Mouse (Mus musculus): ENCODE results near the gene Csrnp2.
"Not testable (repeated sequence)": the region's sequence is repeated elsewhere in the genome, so short reads cannot be mapped to it uniquely, and the experiment has no call there.

The Csrnp2 gene

GRCm38 (mm10) chr15:100495102-100495501, at the start of gene Csrnp2:
TSS of gene Csrnp2 (minus strand) at chr15:100495488.
- DNase-seq (ENCODE audit: inconsistent ontology term), result peak; percentile 94

- DNase-seq (ENCODE audit: inconsistent ontology term), result not testable (repeated sequence)
These were observed 48.4 kb upstream of the Csrnp2 start for GRCm38 (mm10) chr15:100543651-100544030.

GRCm38 (mm10) chr15:100542876-100543650, 47.8 kb upstream of the Csrnp2 start:
- DNase-seq (ENCODE audit: inconsistent ontology term), result not testable (repeated sequence)

DNA sequence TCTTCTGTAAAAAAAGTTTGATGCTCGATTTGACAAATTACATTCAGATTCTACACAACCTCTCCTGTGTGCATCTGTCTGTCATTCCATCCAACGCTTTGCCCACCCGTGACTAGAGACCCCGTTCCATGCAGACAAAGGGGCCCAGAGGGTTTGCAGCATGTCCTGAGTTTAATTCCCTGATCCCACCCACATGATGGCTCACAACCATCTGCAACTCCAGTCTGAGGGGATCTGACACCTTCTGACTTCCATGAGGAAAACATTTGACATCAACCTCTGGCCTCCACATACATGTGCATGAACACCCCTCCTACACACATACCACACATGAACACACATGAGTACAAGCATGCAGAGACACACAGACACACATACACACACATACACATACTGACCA, 46.1 kb upstream of the Csrnp2 start:
- DNase-seq (ENCODE audit: inconsistent ontology term), result no peak

DNA sequence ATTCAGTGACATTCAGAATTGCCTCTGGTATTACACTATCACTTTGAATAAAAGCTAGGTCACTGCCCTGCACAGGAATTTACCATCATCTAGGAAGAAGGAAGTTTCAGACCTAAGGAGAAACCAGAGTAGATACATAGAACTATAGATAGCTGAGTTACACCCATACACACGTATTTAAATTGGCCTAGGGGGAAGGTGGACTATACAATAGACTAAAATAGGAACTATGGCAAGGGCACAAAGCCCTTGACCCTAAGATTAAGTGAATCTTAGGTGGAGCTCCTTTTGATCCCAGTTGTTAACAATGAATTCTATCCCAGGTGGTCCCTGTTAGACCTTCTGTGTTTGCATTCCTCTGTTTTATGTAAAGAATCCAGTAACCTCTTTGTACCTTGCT, 45.7 kb upstream of the Csrnp2 start:
- DNase-seq (ENCODE audit: inconsistent ontology term), result not testable (repeated sequence)

- DNase-seq (ENCODE audit: inconsistent ontology term), result no peak
These were observed 44.1 kb upstream of the Csrnp2 start for GRCm38 (mm10) chr15:100539411-100539810.

- DNase-seq (ENCODE audit: inconsistent ontology term), result peak; percentile 14
These were observed 42.6 kb upstream of the Csrnp2 start for GRCm38 (mm10) chr15:100537913-100538312.

- no peak for DNase-seq (ENCODE audit: inconsistent ontology term)
These were observed 32.6 kb upstream of the Csrnp2 start for GRCm38 (mm10) chr15:100527900-100528299.

DNA sequence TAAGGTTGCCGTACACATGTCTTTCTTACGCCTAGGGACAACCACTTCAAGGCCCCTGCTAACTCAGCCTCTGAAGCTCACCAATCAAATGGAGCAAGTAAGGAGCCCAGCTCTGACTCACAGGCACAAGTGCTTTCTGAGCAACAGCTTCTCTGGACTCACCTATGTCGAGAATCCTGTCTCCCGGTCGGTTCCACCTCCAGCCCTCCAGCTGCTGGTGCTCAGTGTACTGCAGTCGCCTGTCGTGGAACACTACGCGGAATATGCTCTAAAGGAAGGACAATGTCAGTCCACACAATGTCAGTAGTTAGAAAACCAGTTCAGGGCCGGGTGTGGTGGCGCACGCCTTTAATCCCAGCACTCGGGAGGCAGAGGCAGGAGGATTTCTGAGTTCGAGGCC, 30.1 kb upstream of the Csrnp2 start:
- no peak for DNase-seq (ENCODE audit: inconsistent ontology term)

GRCm38 (mm10) chr15:100520306-100520705, 25.0 kb upstream of the Csrnp2 start:
- no peak for DNase-seq (ENCODE audit: inconsistent ontology term)

DNA sequence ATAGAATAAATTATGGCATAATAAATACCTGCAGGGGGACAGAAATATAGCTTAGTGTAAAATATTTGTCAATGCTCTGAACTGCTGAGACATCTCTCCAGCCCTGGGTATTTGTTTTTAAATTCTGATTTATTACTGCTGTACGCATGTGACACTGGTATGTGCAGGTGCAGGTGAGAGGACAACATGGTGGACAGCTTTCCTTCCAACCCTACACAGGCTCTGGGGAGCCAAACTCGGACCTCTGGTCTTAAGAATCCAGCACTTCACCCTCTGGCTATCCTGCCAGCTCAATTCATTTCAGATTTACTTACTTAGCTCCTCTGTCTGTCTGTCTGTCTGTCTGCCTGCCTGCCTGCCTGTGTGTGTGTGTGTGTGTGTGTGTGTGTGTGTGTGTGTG, 19.8 kb upstream of the Csrnp2 start:
- DNase-seq (ENCODE audit: inconsistent ontology term), result no peak

- no peak for DNase-seq (ENCODE audit: inconsistent ontology term)
These were observed 18.1 kb upstream of the Csrnp2 start for GRCm38 (mm10) chr15:100513387-100513786.

DNA sequence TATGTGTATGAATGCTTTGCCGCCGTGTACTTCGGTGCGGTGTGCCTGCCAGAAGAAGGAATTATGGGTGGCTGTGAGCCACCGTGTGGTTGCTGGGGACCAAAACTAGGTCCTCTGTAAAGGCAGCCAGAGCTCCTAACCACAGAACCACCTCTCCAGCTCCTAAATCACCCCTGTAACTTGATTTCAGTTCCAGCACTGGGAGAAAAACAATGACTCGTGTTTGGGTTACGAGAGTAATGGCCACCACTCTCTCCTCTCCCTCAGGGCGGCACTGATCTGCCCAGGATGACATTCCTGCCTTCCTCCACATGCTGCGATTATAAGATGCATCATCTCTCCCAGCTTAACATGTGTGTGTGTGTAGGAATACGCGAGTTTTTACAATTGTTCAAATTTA, 14.8 kb upstream of the Csrnp2 start:
- DNase-seq (ENCODE audit: inconsistent ontology term), result no peak

- no peak for DNase-seq (ENCODE audit: inconsistent ontology term)
These were observed 13.3 kb upstream of the Csrnp2 start for GRCm38 (mm10) chr15:100508454-100509167.

DNA sequence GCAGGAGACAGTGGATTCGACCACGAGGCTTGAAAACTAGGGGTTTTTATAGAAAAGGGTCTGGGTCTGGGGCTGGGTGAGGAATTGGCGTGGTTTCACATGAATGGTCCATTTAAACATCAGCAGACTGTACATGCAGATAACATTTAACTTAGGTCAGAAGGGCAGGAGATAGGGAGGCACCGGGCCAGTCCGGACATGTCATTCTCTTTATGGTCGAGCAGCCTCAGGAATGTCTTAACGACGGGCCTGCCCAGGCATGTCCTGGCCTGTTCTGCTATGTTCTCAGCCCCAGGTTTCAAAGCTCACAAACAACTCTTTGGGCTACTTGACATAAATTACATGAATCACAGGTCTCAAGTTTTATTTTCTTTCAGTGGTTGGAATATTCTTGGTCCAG, 4.2 kb upstream of the Csrnp2 start:
- DNase-seq (ENCODE audit: inconsistent ontology term), result not testable (repeated sequence)

DNA sequence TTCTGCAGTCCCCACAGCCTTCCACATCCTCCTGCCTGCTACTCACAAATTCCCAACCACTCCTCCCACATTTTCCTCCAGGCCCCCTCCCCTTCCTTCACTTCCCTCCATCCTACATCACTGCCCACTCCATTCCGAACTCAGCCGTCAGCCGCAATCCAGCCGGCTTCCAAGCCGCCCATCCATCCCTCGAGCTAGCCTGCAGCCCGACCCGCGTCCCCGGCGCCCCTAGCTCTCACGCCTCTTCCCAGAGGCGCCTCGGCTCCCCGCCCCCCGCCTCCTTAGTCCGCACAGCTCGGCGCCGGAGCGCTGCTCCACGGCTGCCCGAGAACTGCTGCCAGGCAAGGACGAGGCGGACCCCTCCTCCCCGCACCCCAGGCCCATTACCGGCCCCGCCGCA, 641 bp downstream of the Csrnp2 start:
- DNase-seq (ENCODE audit: inconsistent ontology term), result peak; percentile 75

DNA sequence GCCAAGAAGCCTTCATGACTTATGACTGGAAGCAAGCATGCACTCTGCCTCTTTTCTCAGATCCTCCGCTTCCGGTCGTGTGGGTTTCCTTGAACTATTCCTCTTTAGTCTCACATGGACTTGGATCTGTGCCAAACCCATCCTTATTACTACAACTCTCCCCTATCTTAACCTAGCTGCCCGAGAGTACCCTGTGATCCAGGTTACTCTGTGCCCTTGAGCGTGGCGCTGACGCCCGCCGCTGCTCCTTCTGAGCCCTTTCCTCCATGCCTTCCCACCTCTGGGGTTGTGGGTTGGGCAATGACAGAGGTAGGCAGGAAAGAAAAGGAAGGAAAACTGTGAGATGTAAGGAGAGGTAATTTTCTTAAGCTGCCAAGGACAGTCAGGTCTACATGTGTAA, 3.3 kb downstream of the Csrnp2 start:
- DNase-seq (ENCODE audit: inconsistent ontology term), result no peak

DNA sequence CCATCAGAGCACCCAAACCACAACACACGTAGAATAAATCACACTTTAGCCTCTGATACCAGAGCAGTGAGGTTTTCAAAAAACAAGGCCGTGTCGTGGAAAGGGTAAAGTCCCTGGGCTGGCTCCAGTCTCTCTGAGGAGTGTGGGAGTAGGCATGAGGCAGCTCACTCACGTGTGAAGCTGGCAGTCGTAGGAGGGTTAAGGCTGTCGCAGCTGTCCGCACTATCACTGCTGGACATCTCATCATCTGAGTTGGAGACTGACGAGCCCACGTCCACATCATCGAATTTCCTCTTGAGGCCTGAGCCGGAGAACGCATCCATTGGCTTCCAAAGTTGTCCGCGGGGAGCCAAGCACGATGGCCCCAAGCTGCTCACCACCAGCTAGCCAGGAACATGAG, 6.0 kb downstream of the Csrnp2 start:
- DNase-seq (ENCODE audit: inconsistent ontology term), result no peak

- DNase-seq (ENCODE audit: inconsistent ontology term), result not testable (repeated sequence)
These were observed 7.0 kb downstream of the Csrnp2 start for GRCm38 (mm10) chr15:100488297-100488696.

GRCm38 (mm10) chr15:100487050-100487449, 8.2 kb downstream of the Csrnp2 start:
- DNase-seq (ENCODE audit: inconsistent ontology term), result no peak

GRCm38 (mm10) chr15:100486450-100486849, 8.8 kb downstream of the Csrnp2 start:
- no peak for DNase-seq (ENCODE audit: inconsistent ontology term)

DNA sequence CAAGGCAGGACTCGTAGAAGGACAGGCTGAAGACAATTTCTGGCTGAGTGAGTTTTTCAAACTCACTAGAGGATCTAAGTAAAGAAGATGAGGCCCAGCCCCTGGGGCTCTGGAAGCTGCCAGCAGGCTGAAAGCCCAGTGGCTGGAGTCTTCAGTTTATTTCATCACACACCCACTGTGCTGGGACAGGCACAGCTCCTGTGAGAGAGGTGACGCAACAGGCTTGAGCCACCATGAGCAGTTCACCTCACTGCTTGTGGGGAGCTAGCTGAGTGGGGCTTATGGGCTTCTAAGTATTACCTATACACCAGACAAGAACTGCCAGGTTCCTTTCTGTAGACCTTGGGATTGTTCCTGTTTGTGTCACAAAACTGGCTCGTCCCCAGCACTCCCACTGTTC, 9.7 kb downstream of the Csrnp2 start:
- DNase-seq (ENCODE audit: inconsistent ontology term), result no peak

DNA sequence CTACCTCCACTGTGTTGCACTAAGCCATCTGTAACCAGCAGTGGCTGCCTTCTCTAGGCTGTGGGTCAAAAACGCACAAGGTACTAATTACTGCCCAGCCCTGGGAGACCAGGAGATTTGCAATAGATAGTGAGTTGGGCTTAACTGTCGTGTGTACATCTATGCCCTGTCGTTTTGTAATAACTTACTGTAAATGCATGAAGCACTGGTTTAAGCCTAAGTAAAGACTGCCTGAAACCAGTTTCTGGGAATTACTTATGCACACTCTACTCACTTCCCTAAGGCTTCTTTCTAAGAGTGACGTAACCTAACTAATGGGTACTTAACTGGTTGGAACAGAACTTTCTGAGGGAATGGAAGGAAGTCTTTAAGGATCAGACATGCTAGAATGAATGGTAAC, 16.4 kb downstream of the Csrnp2 start:
- no peak for DNase-seq (ENCODE audit: inconsistent ontology term)

Measured in Muller cell, postnatal 12 days (primary cell).